Mouse (Mus musculus) lung, postnatal 14 days (tissue): ENCODE measurements around the gene Prn.

Experiments used
- DNase-seq: peaks from one replicate; pipeline ENCODE4 v3.0.0; 2021

The Prn gene

DNA sequence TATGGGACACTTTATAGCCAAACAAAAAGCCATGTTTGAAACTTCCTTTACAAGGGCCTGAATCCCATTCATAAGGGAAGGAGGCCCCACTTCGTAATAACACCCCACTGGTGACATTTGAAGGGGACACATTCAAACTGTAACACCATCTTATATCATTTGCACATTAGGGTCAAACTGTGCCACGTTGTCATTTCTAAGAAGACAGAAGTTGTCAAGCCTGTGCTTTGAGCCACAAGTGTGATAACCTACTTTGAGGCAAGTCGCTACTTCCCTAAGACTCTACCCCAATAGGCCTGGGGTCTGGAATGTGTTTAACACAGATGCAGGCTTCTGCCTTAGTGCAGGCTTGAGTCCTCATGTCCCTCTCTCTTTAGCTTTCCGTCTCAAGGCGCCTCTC lies 2.4 kb upstream of the Prn start:
- DNase-seq = no peak

DNA sequence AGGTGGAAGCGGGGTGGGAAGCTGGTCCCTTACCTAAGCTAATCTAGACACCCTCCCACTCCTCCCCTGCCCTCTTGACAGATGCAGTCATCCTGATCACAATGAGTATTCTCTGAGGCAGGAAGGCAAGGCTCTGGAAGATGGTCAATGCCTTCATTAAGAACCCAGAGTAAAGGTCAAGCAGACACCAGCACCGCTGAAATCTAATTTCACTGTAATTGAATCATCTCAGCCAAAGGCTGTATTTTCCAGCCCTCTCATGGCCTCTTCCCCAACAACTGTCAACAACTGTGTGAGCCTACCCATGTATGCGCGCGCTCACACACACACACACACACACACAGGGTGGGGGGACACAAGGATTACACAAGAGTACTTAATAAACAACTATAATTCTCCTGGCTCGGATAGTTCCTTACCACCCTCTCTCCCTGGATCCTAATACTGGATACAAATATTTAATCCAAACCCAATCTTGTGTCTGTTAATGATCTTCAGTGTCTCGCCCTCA lies 1.4 kb upstream of the Prn start:
- DNase-seq = no peak

DNA sequence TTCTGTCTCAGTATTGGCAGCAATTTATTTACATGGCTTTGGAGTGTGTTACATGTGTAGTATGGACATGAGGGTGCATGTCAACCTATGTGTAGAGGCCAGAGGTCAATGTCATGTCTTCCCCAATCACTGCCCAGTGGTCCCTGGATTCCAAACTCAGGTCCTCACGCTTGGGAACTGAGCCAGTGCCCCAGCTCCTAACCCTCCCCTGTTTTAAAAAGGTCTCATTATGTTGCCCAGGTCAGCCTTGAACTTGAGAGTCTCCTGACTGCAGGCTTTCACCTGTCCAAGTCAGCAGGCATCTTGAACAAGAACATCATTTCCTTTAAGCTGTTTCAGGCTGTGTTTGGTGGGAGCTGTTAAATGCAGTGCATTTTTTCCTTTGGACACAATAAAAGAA lies 851 bp upstream of the Prn start:
- DNase-seq = no peak

DNA sequence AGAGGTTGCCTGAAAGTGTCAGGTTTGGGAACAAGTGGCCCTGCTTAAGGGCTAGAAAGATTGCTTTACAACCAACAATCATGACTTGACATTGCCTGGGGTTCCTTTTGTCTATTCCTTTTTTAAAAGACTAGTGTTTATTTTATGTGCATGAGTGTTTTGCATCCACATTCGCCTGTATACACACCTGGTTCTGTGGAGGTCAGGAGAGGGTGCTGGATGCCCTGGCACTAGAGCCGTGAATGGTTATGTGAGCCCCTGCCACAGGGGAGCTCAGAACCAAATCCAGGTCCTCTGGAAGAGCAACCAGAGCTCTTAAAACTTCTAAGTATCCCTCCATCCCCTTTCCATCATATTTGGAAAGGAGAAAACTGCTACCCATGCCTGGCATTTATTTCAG lies 1.1 kb downstream of the Prn start:
- no peak for DNase-seq

DNA sequence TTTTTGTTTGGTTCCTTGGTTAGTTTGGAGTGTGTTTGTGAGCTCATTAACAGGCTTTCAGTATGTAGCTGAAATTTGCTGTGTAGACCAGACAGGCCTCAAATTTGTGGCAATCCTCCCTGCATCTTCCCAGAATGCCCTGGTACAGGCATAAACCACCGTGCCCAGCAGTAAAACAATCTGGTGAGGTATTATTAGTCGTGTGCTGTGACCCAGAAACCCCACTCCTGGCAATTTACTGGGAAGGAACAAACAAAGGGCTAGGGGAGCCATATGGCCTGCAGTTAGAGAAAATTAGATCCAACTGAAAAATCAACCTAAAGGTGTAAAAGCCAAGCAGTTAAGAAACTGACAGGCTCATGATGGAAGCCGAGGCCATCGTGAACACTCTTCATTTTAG lies 1.6 kb downstream of the Prn start:
- DNase-seq = no peak

DNA sequence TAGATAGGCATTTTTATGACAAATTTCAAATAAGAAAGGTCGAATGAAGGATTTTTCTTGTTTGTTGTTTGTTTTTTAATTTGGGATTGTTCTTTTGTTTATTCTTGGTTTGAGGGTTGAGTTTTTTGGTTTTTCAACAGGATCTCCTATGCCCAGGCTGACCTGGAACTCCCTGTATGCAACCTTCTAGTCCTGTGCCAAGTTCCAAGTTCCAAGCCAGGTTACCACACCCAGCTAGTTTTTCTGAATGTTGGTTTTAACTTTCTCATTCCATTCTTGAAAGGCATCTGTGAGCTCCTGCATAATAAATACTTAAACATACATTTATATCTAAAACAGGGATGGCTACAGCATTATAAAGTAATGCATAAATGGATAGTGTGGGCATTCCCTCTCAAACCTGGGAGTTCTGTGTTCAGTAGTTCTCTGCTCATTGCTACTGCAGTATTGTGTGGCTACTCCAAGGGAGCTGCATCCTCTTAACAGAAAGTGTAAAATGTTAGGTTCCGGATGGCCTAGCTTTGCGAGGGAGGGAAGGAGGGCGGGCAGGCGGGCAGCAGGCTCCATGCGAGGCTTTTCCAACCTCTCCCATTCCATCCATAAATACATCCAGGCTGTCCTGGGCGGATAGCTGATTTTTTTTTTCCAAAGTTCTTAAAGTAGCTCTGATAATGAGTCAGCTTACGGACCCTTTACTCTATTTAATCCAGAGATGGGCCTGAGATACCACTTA lies 2.9 kb downstream of the Prn start:
- DNase-seq = no peak

DNA sequence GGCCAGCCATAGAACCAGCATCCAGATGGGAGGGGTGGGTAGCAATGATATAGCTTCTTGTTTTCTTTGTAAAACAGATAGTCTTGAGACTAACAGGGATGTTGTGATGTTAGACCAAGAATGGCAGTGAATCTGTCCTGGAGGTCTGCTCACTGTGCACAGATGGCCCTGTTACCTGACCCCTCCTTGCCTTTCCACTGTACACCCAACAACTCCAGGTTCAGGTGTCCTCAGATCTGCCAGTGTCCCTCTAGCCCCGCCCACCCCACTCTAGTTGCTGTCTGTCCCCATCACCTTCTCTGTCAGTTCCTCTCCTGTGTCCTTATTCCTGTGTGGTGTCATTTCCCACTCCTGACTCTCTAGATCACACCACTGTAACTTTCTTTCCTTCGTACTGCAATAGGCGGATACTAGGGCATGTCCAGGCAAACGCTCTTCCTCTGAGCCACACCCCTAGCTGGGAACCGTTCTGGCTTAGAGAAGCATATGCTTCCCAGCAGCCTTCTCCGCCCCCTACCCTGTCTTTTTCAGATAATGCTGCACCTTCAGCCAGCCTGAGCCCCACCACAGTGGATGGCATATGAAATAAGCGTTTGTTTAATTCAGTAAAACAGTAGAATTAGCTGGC lies 22.6 kb downstream of the Prn start:
- DNase-seq = no peak

DNA sequence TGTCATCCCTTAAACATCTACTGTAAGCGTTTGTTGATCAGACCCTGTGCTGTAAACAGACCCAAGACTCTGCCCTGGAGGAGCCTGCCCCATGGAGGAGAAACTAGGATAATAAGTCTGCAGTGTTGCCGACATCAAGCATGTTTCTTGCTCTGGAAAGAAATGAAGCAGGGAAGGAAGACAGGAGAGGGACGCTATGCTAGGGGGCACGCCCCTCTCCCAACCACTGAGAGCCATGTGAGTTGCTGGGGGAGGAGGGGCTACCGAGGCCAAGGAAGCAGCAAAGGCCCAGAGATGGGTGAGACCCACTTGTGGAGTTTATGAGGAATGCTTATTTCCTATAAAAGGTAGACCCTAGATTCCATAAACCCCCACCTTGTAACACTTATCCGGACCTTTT lies 23.3 kb downstream of the Prn start:
- DNase-seq = no peak

DNA sequence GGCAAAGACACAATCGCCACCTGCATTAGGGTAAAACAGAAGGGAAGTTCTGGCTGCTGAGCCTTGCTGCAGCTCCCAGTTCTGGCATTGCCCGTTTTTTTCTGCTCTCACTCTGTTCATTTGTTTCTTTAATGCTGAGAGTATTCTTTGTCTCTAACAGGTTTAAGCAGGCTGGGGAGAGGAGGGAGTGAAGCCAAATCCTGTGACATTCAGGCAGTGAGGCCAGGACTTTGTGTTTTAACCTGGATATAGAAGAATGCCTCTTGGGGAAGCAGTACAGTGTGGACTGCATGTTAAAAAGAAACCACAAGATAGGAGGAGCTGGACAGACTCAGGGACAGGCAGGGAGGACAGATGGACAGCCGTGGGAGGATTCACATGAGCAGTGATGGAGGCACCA lies 23.8 kb downstream of the Prn start:
- DNase-seq = no peak

DNA sequence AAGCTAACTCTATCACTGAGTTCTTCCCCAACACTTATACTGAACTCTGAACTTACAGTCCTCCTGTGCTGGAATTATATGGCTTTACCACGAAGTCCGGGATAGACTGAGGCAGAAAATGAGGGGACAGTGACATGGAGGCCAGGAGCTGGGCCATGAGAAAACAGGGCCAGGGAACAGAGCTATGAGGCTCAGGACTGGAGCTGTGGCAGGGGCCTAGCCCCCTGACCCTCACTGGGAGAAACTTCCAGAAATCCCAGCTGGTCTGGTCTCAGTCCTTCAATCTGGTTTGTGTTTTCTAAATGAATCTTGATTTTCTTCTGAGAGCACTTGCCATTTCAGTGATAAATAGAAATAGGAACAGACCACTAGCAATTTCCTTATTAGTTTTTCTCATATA lies 24.5 kb downstream of the Prn start:
- no peak for DNase-seq

DNA sequence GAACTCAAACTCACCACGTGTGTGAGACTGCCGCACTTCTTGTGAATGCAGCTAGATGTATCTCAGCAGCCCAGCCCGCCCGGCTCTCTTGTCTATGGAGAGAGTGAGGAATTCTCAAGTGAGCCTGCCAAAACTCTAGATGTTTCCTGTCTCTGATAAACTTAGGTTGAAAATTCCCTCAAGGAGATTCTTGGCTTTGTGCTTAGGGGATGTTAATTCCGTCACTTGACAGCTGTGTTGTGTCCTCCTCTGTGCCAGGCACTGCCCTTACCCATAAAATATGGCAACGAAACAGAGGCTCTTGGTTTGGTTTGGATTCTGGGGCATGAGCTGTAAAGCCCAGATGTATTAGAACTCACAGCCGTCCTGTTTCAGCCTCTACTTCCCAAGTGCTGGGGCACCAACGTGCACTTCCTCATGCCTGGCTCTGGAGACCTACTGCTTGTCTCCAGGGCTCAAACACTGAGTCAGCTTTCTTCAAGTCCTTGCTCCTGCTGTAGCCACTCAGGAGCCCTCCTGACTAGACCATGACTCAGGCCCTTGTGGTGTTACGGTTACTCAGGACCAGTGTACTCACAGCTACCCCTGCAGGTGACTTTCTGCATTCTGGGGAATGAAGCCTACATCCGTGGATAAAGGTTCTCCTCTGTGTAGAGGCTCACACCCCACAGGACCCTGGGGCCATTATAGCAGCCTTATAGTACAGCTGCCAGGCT lies 25.8 kb downstream of the Prn start:
- DNase-seq = peak; percentile 49

DNA sequence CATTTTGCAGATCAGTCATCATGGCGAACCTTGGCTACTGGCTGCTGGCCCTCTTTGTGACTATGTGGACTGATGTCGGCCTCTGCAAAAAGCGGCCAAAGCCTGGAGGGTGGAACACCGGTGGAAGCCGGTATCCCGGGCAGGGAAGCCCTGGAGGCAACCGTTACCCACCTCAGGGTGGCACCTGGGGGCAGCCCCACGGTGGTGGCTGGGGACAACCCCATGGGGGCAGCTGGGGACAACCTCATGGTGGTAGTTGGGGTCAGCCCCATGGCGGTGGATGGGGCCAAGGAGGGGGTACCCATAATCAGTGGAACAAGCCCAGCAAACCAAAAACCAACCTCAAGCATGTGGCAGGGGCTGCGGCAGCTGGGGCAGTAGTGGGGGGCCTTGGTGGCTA lies 26.7 kb downstream of the Prn start:
- DNase-seq = no peak

DNA sequence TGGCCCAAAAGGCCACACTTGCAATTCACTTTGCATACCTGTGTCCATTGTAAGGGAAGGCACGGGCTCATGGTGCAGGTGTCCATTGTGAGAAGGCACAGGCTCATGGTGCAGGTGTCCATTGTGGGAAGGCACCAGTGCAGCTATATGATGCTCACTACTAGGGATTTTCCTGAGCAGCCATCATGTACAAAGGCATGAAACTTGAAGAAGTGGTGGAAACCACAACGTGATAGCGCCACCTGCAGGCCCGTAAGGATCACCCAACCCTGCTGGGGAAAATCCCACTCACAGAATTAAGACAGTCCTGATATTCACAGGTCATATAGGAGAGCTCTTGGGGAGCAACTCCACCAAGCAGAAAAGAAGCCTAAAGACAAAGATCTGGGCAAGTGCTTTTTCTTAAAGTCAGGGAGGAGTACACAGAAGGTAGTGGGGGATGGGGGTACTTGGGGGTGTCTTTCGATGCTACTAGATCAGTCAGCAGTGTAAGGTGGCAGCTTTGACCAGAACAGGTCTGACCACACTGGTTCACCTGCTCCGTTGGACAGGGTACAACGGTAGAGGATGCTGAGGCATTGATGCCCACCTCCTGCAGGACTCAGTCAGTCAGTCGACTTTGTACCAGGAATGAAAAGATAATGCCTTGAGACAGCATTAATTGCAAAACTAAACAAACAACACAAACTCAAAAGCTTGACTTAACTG lies 29.8 kb downstream of the Prn start:
- peak; percentile 66 for DNase-seq

DNA sequence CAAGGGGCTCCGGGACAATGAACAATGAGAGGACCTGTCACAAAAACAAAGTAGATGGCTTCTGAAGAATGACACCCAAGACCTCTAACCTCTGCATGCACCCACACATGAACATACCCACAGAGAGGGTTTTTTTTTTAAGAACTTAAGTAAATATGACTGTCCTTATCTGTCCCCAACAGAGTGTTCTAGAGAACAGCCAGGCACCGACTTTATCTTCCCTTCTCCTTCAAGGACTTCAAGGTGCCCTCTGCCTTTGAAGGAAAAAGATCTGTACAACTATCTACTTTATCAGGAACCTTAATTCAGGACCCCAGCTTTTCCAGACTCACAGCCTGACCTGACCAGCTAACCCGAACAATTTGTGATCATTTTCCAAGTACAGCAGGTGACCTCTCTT lies 30.7 kb downstream of the Prn start:
- DNase-seq = no peak

DNA sequence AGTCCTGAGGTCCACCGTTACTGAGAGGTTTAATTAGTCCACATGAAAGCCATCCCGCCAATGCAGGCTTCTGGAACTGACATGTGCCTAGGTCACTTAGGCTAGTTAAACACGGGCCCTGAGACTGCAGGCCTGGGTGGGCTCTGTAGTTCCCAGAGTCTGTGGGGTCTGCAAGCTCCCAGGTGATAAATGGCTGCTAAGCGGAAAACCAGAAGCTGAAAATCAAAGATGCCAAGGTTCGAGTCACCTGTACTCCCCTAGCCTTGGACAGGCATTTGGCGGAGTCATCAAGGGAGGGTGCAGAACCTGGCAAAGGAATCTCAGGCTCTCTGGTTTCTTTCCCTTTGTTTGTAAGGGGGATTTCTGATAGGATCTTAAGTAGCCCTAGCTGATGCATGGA lies 31.7 kb downstream of the Prn start:
- no peak for DNase-seq

DNA sequence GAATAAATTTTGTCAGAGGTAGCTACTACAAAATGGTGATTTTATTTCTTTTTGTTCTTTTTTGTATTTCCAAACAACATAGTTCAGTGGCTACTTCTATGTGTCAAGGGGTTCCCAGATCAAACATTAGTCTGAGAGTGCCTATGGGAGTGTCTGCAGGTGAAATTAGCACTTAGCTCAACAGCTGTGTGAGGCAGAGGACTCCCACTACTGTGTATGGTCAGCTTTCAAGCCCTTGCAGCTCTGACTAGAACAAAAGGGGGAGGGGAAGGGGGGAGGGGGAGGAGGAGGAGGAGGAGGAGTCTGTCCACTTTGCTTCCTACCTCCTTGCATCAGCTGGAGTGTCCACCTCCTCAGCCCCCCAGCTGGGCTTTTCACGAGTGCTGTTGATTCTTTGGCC lies 34.6 kb downstream of the Prn start:
- DNase-seq = no peak

DNA sequence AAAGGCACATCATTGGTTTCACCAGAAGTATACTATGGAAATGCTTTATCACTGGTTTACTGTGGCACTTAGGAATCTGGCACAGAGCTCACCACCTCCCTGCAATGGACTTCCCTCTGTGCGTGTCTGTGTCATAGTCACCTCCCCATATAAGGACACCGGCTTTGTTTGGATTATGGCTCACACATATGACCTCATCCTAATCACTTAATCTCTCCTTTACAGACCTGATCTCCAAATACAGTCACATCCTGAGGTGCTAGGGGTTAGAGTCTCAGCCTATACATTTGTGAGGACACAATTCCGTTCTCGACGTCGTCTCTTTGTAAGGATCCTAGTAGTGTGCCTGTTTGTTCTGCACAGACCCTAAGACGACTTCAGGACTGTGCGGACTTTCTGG lies 35.5 kb downstream of the Prn start:
- DNase-seq = no peak

DNA sequence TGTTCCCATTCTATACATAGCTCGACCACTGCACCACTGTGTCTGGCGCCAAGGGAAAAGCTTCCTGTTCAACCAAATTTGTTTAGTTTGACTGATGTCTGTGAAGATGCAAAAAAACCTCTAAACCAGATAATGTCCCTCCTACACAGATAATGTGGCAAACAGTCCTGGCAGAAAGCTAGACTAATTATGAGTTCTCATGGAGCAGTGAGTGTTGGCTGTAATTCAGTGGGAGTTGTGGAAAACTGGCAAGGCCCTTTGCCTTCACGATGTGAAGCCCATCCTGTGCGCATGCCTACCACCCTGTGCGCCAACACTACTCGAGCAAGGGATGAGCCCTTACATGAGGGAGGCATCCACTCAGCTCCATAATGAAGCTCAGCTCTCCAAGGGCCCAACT lies 36.0 kb downstream of the Prn start:
- no peak for DNase-seq

DNA sequence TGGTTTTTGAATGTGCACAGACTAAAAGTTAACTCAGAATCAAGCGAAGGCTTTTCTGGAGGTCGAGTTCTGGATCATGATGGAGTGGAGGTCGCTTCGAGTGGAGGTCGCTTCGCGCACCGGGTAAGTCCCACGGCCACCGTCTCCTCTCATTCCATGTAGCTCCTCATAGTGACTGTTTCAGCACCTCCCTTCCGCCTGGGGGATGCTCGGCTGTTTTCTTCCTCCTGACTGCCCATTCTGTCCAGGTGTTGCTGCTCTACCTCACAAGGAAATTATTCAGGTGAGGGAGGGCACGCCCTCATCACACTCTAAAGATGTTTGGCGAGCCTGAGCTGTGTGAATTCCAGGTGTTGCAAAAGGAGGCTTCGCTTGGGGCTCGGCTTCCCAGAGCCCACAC lies 36.6 kb downstream of the Prn start:
- DNase-seq = no peak

DNA sequence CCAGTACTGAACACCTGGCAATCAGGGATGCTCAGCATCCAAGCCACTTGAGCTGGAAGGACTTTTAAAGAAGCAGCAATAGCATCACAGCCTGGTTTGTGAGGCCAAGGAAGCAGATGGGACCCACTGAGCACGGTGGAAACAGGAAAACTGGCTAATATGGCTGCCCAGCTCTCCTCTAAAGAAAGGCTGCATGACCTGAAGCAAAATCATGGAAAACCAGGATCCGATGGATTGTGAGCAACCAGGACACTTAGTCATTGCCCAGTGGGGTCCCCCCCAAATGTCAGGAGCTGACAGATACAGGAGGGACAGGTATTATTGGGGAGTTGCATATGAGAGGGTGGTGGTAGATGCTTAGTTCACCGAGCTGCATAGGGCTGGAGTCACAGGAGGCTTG lies 38.4 kb downstream of the Prn start:
- DNase-seq = no peak

DNA sequence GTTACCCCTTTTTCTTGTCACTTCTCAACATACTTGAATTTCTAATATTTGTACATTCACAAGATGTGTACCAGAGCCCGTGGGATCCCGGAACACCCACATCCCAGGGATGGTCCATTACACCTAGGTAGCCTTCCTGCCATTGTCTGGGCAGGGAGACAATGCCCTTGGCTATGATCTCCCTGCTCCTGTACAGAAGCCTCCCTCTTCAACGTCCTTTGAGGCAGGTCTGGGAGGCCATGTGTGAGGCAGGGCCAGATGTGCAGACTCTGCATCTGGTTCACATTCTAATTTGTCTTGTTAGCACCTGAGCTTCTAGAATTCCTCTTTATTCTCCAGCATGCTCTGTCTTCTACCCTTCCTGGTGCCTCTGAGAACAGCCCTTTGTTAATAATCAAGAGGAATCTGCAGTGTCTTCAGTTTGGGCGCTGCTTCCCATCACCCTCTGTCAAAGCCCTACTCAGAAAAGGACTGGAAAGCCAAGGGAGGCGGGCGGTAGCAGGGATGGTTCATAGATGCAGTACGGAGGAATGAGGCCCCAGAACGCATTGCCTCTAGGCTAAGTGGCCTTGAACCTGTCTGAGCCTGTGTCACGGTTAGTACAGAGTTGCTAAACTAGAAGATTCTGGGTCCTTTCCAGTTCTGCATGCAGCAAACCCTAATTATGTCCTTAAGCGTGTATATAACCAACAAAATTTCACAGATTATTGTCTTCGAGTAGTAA lies 39.3 kb downstream of the Prn start:
- no peak for DNase-seq

DNA sequence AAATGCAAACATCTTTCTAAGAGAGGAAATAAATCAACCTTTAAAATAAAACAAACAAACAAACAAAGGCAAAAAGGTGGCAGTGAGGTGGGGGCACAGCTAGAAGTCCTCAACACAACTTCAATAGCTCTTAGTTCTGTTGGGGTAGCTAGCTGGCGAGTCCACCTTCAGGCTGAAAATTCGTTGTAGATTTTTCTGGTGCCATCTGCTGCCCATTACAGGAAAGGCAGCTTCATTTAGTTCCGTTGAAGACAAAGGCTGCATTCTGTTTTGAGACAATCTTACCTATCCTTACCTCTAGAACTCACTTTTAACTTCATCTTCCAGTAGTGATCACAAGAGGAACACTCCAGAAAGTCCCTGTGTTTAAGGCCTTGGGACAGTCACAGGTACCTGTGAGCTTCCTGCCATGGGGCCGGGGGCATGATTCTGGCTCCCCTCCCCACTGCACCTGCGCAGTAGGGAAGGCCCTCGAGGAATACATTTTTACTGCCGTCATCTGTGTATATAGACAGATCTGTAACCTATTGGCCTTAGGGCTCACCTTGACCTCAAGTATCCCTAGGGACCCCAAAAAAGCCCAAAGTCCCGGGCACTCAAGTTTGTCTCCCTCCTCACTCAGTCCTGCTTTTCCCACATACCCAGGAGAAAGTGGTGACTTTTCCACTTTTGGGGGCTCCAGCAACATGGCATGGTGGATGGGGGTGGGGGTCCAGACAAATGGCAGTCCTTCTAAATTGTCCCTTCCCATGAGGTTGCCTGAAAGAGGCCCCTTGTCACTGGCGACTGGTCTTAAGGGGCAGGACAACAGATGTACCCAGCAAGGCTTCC lies 40.2 kb downstream of the Prn start:
- DNase-seq = peak; percentile 69
